Mouse (Mus musculus) heart, adult 2 months (tissue): Measurements from ENCODE around the gene Spats1. TPM values are rescaled to one million over a fixed set of nuclear protein-coding genes. Genes with fewer than 3 reads are reported as not detected.

Experiments
- DNase-seq, 2 experiments: peaks; one replicate each; pipeline ENCODE4 v3.0.0; 2021
- H3K27ac ChIP-seq: fragments of 200-600 bp; 2 replicates; pipeline ENCODE4 v1.8.1; 2022
- H3K27me3 ChIP-seq: fragments of 200-500 bp; 2 replicates; pipeline ENCODE4 v1.6.1; 2012; ENCODE audit warnings: mild to moderate bottlenecking, low read length, inconsistent platforms, mixed read lengths; ENCODE audit not compliant: control insufficient read depth, insufficient read depth
- H3K36me3 ChIP-seq: fragments of 200-500 bp; 2 replicates; pipeline ENCODE4 v1.6.1; 2012; ENCODE audit warnings: low read length, inconsistent platforms; ENCODE audit not compliant: control insufficient read depth, insufficient read depth
- H3K4me1 ChIP-seq: fragments of 200-500 bp; 2 replicates; pipeline ENCODE4 v1.6.1; 2011; ENCODE audit warnings: low read length; ENCODE audit not compliant: control insufficient read depth, insufficient read depth
- H3K4me3 ChIP-seq: fragments of 200-600 bp; 2 replicates; pipeline ENCODE4 v1.8.1; 2022
- H3K79me2 ChIP-seq: fragments of 200-500 bp; replicated peaks from 2 replicates; pipeline ENCODE4 v1.6.1; 2012; ENCODE audit warnings: mild to moderate bottlenecking, inconsistent platforms, low read length, moderate library complexity, mixed read lengths; ENCODE audit not compliant: control insufficient read depth, insufficient read depth
- H3K9ac ChIP-seq: fragments of 200-500 bp; 2 replicates; pipeline ENCODE4 v1.6.1; 2012; ENCODE audit warnings: low read depth, mild to moderate bottlenecking, control low read depth, inconsistent platforms, low read length, mixed read lengths
- CTCF ChIP-seq: fragments of 200-600 bp; IDR thresholded peaks from 2 replicates; pipeline ENCODE4 v1.8.1; 2022; ENCODE audit warnings: antibody characterized with exemption, mild to moderate bottlenecking, moderate library complexity
- EP300 ChIP-seq: fragments of 200-500 bp; IDR thresholded peaks from 2 replicates; pipeline ENCODE4 v1.6.1; 2011; ENCODE audit warnings: low read depth, low read length, control low read depth; ENCODE audit not compliant: insufficient read depth
- POLR2A ChIP-seq: fragments of 200-500 bp; IDR thresholded peaks from 2 replicates; pipeline ENCODE4 v1.6.1; 2011; ENCODE audit warnings: mild to moderate bottlenecking, low read depth, low read length, control low read depth; ENCODE audit not compliant: insufficient read depth
- WGBS: fragments of 180-500 bp; shearing (Covaris S2); methylation state at CpG from one replicate; pipeline ENCODE4 v1.1.7; 2018; 5-methylcytosine and 5-hydroxymethylcytosine counted together
- intact Hi-C: fragments of 180-260 bp; cut with DNase I; formaldehyde crosslinking; loops from one replicate; pipeline ENCODE4 v1.15.1; 2025
- polyA plus RNA-seq: library from polyadenylated mRNA; depleted of rRNA; stranded (reverse); fragments of >200 nt; gene quantifications from 2 replicates; pipeline ENCODE4 v1.2.3, GENCODE M21; 2012
- total RNA-seq, 2 experiments: library from RNA; stranded (reverse); gene quantifications; 2 replicates each; pipeline ENCODE4 v1.2.3; 2021

The Spats1 gene
- total and polyA plus RNA-seq, 3 experiments, result 0.16 TPM; not detected in 2

GRCm38 (mm10) chr17:45499516-45499915, 24.3 kb upstream of the Spats1 start:
- Histone ChIP-seq H3K36me3 (no peaks in the 10 kb centered on the region), H3K27ac (no peak overlapping the region), H3K4me1 (no peaks in the 10 kb centered on the region), H3K27me3 (no peaks in the 10 kb centered on the region), H3K4me3 (no peak overlapping the region), H3K79me2 (no peaks in the 10 kb centered on the region), H3K9ac (no peak overlapping the region)
- no peak for DNase-seq
- WGBS, result 63% methylated on average over 2 of the region's 2 CpGs
- intact Hi-C loops, result no loop called here
- no peak for TF ChIP-seq EP300
- no peak for TF ChIP-seq CTCF
- TF ChIP-seq POLR2A, result no peak

- no peak overlapping the region for H3K9ac ChIP-seq
- no peaks in the 10 kb centered on the region for H3K36me3 ChIP-seq
- DNase-seq, result peak in 1 of 2 experiments; percentile 30
- no peaks in the 10 kb centered on the region for H3K4me1 ChIP-seq
- H3K79me2 ChIP-seq, result no peaks in the 10 kb centered on the region
- no peak overlapping the region for H3K27ac ChIP-seq
- H3K27me3 ChIP-seq, result no peaks in the 10 kb centered on the region
- 52% methylated on average over 13 of the region's 13 CpGs for WGBS
- no peak for TF ChIP-seq POLR2A
- TF ChIP-seq CTCF, result no peak
- 0 out of 2 replicates have a peak, but pooled peaks have one; percentile 8 for TF ChIP-seq EP300
- no peak overlapping the region for H3K4me3 ChIP-seq
- intact Hi-C loops, result no loop called here
Observed at GRCm38 (mm10) chr17:45498397-45498796, 23.2 kb upstream of the Spats1 start.

GRCm38 (mm10) chr17:45495398-45495797, 20.2 kb upstream of the Spats1 start:
- Histone ChIP-seq H3K9ac (no peak overlapping the region), H3K27ac (no peak overlapping the region), H3K36me3 (no peaks in the 10 kb centered on the region), H3K4me1 (no peaks in the 10 kb centered on the region), H3K79me2 (no peaks in the 10 kb centered on the region), H3K4me3 (no peak overlapping the region), H3K27me3 (no peaks in the 10 kb centered on the region)
- DNase-seq, result no peak
- intact Hi-C loops, result no loop called here
- TF ChIP-seq CTCF, result no peak
- TF ChIP-seq POLR2A, result no peak
- TF ChIP-seq EP300, result no peak
- WGBS, result 72% methylated on average over 11 of the region's 11 CpGs

GRCm38 (mm10) chr17:45490532-45491154, 15.4 kb upstream of the Spats1 start:
- 47% methylated on average over 13 of the region's 13 CpGs for WGBS
- Histone ChIP-seq H3K36me3 (no peaks in the 10 kb centered on the region), H3K4me3 (no peak overlapping the region), H3K27ac (no peak overlapping the region), H3K4me1 (no peaks in the 10 kb centered on the region), H3K9ac (no peak overlapping the region), H3K79me2 (no peaks in the 10 kb centered on the region), H3K27me3 (no peaks in the 10 kb centered on the region)
- TF ChIP-seq POLR2A (no peak), CTCF (no peak), EP300 (no peak)
- intact Hi-C loops, result no loop called here
- DNase-seq, result no peak

- no peak for TF ChIP-seq EP300
- TF ChIP-seq POLR2A, result no peak
- no peak overlapping the region for H3K27ac ChIP-seq
- H3K79me2 ChIP-seq, result no peaks in the 10 kb centered on the region
Observed at GRCm38 (mm10) chr17:45489736-45490135, 14.5 kb upstream of the Spats1 start.

GRCm38 (mm10) chr17:45488321-45489254, 13.4 kb upstream of the Spats1 start:
- Histone ChIP-seq H3K27me3 (no peaks in the 10 kb centered on the region), H3K4me1 (no peaks in the 10 kb centered on the region), H3K27ac (no peak overlapping the region), H3K9ac (no peak overlapping the region), H3K79me2 (no peaks in the 10 kb centered on the region), H3K4me3 (no peak overlapping the region), H3K36me3 (no peaks in the 10 kb centered on the region)
- TF ChIP-seq POLR2A, result no peak
- TF ChIP-seq EP300, result no peak
- no peak for TF ChIP-seq CTCF
- no peak for DNase-seq
- intact Hi-C loops, result no loop called here
- 83% methylated on average over 23 of the region's 23 CpGs for WGBS

More at GRCm38 (mm10) chr17:45489736-45490135, 14.5 kb upstream of the Spats1 start:
- H3K27me3 ChIP-seq, result no peaks in the 10 kb centered on the region
- no peaks in the 10 kb centered on the region for H3K36me3 ChIP-seq
- 82% methylated on average over 6 of the region's 6 CpGs for WGBS
- no peak for DNase-seq
- no peaks in the 10 kb centered on the region for H3K4me1 ChIP-seq
- no peak overlapping the region for H3K9ac ChIP-seq
- H3K4me3 ChIP-seq, result no peak overlapping the region
- intact Hi-C loops, result no loop called here
